Mouse (Mus musculus): ENCODE measurements around the gene Sftpd. TPM values are rescaled to one million over a fixed set of nuclear protein-coding genes. Genes with fewer than 3 reads are reported as not detected.

Gene Sftpd
- polyA plus RNA-seq (2012) = not detected in 2 replicates

GRCm38 (mm10) chr14:41185059-41185821 is at the start of gene Sftpd:
TSS of gene Sftpd (minus strand) at chr14:41185149.

GRCm38 (mm10) chr14:41151220-41151898 is 33.6 kb downstream of the Sftpd start, which contains the start of gene Mbl1:
TSS of gene Mbl1 (plus strand) at chr14:41151458.

GRCm38 (mm10) chr14:41131540-41131939 is 53.4 kb downstream of the Sftpd start, which contains the start of gene Sftpa1:
TSS of gene Sftpa1 (plus strand) at chr14:41131782.

Other genes starting within 250 kb of the Sftpd start
- gene Tspan14, start 218.3 kb downstream of the Sftpd start, polyA plus RNA-seq (2012) = 10.7 and 11.9 TPM in 2 replicates
- 4.1 and 6.8 TPM in 2 replicates for gene Fam213a, start 171.4 kb downstream of the Sftpd start, polyA plus RNA-seq (2012)
- gene Dydc2, start 115.9 kb downstream of the Sftpd start, polyA plus RNA-seq (2012) = not detected in 2 replicates
- not detected in 2 replicates for gene Dydc1, start 112.2 kb downstream of the Sftpd start, polyA plus RNA-seq (2012)
- not detected in 2 replicates for gene Mat1a, start 80.1 kb downstream of the Sftpd start, polyA plus RNA-seq (2012)
- not detected in 2 replicates for gene Sftpa1, start 53.4 kb downstream of the Sftpd start, polyA plus RNA-seq (2012)
- gene Mbl1, start 33.7 kb downstream of the Sftpd start, polyA plus RNA-seq (2012) = not detected in 2 replicates
- gene Gm2832, start 93.7 kb upstream of the Sftpd start, polyA plus RNA-seq (2012) = not detected in 2 replicates
- not detected in 2 replicates for gene Gm5798, start 163.5 kb upstream of the Sftpd start, polyA plus RNA-seq (2012)
- not detected in 2 replicates for gene Gm7945, start 201.2 kb upstream of the Sftpd start, polyA plus RNA-seq (2012)
- gene Gm6482, start 223.1 kb upstream of the Sftpd start, polyA plus RNA-seq (2012) = not detected in 2 replicates

Measured in megakaryocyte-erythroid progenitor cell, adult 5 weeks (primary cell).